10 mouse cellular contexts compared by ENCODE assay signal in genomic region chr9:124478081-124478480, GRCm38 (mm10). TPM values are rescaled to one million over a fixed set of nuclear protein-coding genes. Genes with fewer than 3 reads are reported as not detected.
DNase-seq lines count a peak whose midpoint lies in the region; ATAC-seq lines count a peak whose summit lies in the region.
"Had no signal": no experiment of that assay in that cellular context is flagged by ENCODE, and none has a peak within 500 bp of the region (broad histone marks: within the 10 kb centered on the region; RNA-seq: fewer than 3 reads in every experiment).

No protein-coding gene starts in this region.

- 68% methylated on average over 3 of the region's 3 CpGs for WGBS in kidney, embryonic 15.5 days

- H3K4me3 ChIP-seq in kidney, embryonic 15.5 days (replicated peaks), result no peak overlapping the region

- H3K36me3 ChIP-seq in kidney, embryonic 15.5 days, result peaks cover 16% of the 10 kb centered on the region

- H3K9ac ChIP-seq in kidney, embryonic 15.5 days, result no peak overlapping the region

- H3K27ac ChIP-seq in kidney, embryonic 15.5 days, result no peak overlapping the region

- intact Hi-C loops in heart, postnatal 14 days (cut with DNase I), result no loop called here

- H3K4me1 ChIP-seq in kidney, embryonic 15.5 days, result no peaks in the 10 kb centered on the region

- H3K27me3 ChIP-seq in kidney, embryonic 15.5 days, result no peaks in the 10 kb centered on the region

- ATAC-seq in kidney, embryonic 15.5 days (replicated peaks; ENCODE audit: low FRiP score), result no peak

- peak; percentile 32 for DNase-seq in adrenal gland, postnatal 10 days
- no peak for DNase-seq in adrenal gland, postnatal 4 days (ENCODE audit: low spot score in 2 of 2)
- peak; percentile 64 for DNase-seq in kidney, postnatal 10 days
- DNase-seq in heart, postnatal 14 days, result peak; percentile 59 to 71
- peak; percentile 82 for DNase-seq in lung, postnatal 14 days
- no peak for DNase-seq in embryo, embryonic 10 days (ENCODE audit: low spot score)
- DNase-seq in retina, embryonic 14.5 days (ENCODE audit: low spot score), result no peak
- DNase-seq: cerebellum, postnatal 36 days had no signal

- no peak overlapping the region for H3K4me2 ChIP-seq in kidney, embryonic 15.5 days

- peaks cover 8% of the 10 kb centered on the region for H3K9me3 ChIP-seq in kidney, embryonic 15.5 days (replicated peaks)

RNA-seq across cellular contexts. Expression of gene Ppp2r3d, which starts 1.4 kb away (rescaled TPM):
- 100 to 1,000 TPM; 103 to 128 TPM for total RNA-seq in adrenal gland, postnatal 10 days (2021)
- total RNA-seq in adrenal gland, postnatal 4 days (2021), result 100 to 1,000 TPM; 163 to 165 TPM
- polyA plus RNA-seq in kidney, embryonic 15.5 days (2015; fragmentation: Nextera tagmentation; extraction: Ambion mirVana), result 130 and 150 TPM in 2 replicates
- 100 to 1,000 TPM; 117 to 121 TPM for total RNA-seq in heart, postnatal 14 days (2021)

RNA-seq across cellular contexts. Expression of gene Gm21836, which starts 15.5 kb away (rescaled TPM):
- not detected for total RNA-seq in adrenal gland, postnatal 10 days (2021)
- total RNA-seq in adrenal gland, postnatal 4 days (2021), result not detected
- not detected in 2 replicates for polyA plus RNA-seq in kidney, embryonic 15.5 days (2015; fragmentation: Nextera tagmentation; extraction: Ambion mirVana)
- total RNA-seq in heart, postnatal 14 days (2021), result not detected
- polyA plus RNA-seq: frontal cortex, adult 2 months had no signal

Comparison
In these comparisons a context has a peak if more than half of its experiments do, and no peak if none do; other contexts are left out.
1. DNase-seq: peak in adrenal gland, postnatal 10 days (single experiment), kidney, postnatal 10 days (single experiment), heart, postnatal 14 days (2 of 2) and lung, postnatal 14 days (single experiment); none in adrenal gland, postnatal 4 days (0 of 2), embryo, embryonic 10 days (single experiment) and retina, embryonic 14.5 days (single experiment).